Mouse (Mus musculus): ENCODE results near the gene Mast3.

DNA sequence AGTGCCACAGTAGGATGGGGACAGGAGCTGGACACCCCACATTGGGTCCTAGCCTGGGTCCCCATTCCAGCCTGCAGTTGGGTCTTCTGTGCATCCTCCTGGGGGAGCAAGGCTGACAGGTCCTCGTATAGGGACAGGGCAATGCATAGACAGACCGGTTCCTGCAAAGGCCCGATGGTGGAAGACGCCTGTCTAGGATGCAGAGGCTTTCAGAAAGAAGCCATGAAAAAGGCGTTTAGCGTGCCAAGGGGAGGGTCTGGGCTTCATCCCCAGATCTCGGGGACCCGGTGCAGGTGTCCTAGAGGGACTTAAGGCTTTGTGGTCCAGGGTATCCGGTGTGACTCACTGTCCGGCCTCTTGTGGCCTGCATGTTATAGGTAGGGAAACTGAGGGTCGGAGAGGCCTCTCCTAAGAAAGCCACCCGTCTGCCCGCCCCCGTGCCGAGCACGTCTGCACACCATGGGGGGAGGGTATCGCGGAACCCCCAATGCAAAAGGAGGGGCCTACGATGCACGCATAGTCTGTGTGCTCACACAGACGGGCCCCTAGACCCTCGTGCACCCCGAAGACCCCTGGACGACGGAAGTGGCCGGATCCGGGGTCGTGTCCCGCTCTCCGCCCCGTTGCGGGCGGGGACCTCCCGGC lies 28.9 kb downstream of the Mast3 start:
- TF ChIP-seq CTCF (IDR thresholded peaks at IDR 0.05; ENCODE audit: extremely low read depth, insufficient read depth, low read length) (no peak), POLR2A (IDR thresholded peaks at IDR 0.05; ENCODE audit: extremely low read depth, insufficient read depth, low read length) (no peak)

Measured in cortical plate, adult 2 months (tissue).